Mouse (Mus musculus) kidney, postnatal 36 days (tissue): Measurements from ENCODE around the gene Syt5.
"Not testable (repeated sequence)": the region's sequence is repeated elsewhere in the genome, so short reads cannot be mapped to it uniquely, and the experiment has no call there.

ENCODE experiments used
- DNase-seq, 2 experiments: peaks; one replicate each; pipeline ENCODE4 v3.0.0; 2021 to 2022; ENCODE audit warnings: mixed read lengths in 2 of 2

The Syt5 gene

DNA sequence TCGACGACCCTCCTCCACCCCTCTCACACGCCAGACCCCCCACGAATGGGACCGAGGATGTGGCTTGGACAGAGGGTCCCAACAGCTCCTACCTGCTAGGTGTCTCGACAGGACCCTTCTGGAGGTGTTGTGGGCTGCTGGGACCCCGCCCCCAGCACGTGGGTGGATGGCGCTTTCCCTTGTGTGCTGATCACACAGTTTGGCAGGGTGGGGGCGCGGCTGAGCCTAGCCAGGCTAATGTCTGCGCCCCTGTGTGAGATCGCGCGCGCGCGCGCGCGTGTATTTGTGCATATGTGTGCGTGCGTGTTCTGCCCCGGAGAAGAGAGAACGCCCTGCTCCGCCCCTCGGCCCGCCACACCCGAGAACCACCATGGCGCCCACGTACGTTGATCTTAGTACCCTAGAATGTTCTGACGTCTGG, at the start of gene Syt5:
Gene Syt5 (minus strand): TSS at position 321 of the 421 bp plus-strand sequence.
- DNase-seq: no peak

GRCm38 (mm10) chr7:4597046-4597445, 49.7 kb upstream of the Syt5 start:
- DNase-seq: not testable (repeated sequence)

DNA sequence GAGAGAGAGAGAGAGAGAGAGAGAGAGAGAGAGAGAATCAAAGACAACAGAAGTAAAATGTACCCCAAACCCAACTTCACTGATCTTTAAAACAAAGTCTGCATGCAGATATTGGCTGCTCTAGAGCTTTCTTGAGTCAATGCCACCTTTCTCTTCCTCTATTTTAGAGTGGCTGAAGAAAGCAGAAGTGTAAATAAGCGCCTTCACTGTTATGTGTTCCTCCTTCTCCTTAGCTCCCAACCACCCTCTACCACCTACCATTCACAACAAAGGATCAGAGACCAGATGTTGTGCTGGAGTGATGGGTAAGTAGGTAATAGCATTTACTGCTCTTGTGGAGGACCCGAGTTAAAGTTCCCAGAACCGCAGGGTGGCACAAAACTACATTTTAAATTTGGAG, 34.1 kb upstream of the Syt5 start:
- DNase-seq: not testable (repeated sequence)

- not testable (repeated sequence) for DNase-seq
Measured at GRCm38 (mm10) chr7:4572361-4572760, 25.0 kb upstream of the Syt5 start.

- no peak for DNase-seq
Measured at GRCm38 (mm10) chr7:4562660-4563059, 15.3 kb upstream of the Syt5 start.

DNA sequence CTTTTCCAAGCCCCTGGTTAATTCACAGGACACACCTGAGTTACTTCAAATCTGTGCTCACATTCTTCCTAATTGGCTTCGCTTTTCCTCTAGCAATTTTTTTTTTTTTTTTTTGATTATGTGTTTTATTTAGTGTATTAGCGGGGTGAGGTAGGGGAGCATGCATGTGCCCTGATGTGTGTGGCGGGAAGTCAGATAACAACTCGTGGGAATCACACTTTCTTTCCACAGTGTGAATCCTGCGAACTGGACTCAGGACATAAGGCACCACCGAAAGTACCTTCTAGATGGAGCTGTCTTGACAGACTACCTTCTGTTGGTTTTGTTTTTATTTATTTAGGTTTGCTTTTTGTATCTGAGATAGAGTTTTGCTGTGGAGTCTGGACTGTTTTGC, 9.8 kb upstream of the Syt5 start:
- DNase-seq: no peak

GRCm38 (mm10) chr7:4556256-4557166, 9.2 kb upstream of the Syt5 start:
- DNase-seq: peak; percentile 62 to 84

GRCm38 (mm10) chr7:4546591-4547131, 680 bp downstream of the Syt5 start:
- peak; percentile 26 to 42 for DNase-seq

GRCm38 (mm10) chr7:4546050-4546449, 1.3 kb downstream of the Syt5 start:
- DNase-seq: no peak

DNA sequence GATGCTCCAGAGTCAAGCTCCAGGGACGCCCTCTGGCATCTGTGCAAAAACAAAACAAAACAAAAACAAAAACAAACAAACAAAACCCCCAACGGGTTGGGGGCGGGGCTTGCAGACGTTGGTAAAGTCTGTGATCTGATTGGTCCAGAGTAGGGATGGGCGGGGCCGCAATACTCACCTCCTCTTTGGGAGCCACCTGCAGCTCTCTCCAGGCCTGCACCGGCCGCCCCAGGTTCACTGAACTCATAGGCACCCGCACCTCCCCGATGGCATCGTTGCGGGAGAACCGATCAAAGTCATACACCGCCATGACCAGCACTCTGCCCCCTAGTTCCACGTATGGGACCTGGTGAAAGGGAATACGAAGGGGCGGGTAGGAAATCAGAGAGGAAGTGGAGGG, 5.3 kb downstream of the Syt5 start:
- peak in 1 of 2 experiments; percentile 17 for DNase-seq

- DNase-seq: no peak
Measured at GRCm38 (mm10) chr7:4541344-4541743, 6.0 kb downstream of the Syt5 start.

- no peak for DNase-seq
Measured at GRCm38 (mm10) chr7:4539019-4539418, 8.3 kb downstream of the Syt5 start.

DNA sequence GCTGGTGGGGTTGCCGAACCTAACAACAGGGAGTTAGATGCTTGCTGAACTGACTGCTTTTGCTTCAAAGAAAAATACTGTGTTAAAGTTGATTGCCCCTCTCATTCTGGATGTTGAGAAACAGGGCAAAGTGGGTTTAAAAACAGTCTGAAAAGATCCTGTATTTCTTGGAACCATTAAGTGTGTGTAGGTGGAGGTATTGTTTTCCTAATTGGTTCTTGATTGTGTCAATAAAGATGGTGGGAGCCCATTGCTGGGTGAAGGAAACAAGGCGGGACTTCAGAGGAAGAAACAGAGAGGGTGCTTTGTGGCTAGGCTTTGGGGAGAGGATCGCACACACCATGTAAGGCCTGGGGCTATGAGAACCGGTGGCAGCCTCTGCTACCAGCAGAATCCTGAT, 10.2 kb downstream of the Syt5 start:
- no peak for DNase-seq

- DNase-seq: no peak
Measured at GRCm38 (mm10) chr7:4536369-4536768, 11.0 kb downstream of the Syt5 start.

DNA sequence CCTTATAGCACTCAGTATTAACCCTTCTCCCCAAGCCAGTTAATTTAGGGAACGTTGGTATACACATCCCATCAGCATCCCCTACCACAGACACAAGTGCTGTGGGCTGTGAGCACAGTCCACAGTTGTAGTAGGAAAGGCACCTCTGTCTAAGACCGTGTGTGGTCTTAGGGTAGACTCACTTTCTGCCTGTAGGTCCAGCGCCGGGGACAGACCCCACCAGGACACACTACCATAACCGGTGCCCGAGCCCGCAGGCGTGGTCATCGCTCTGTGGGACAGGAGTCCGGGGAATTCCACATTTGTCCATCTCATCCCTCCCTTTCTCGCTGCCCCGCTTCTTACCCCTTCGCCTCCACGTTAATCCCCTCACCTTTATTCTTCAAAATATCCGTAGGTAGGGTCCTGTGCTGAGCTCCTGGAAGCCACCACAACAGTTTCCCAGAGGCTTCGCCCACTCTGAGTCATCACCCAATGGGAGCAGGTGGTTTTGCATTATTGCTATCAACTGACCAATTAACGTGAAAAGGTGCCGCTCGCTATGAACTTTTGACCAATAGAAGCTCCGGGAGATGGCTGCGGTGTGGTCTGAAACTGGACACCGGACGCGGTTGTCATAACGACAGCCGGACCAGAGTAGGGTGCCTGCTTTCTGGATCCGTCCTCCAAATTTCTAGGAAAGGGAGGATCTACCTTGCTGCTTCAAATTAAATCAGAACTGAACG, 15.2 kb downstream of the Syt5 start, which contains the start of gene Dnaaf3:
Gene Dnaaf3 (minus strand): TSS at position 449 of the 725 bp plus-strand sequence.
- peak; percentile 82 to 85 for DNase-seq

- DNase-seq: not testable (repeated sequence)
Measured at GRCm38 (mm10) chr7:4530166-4530565, 17.2 kb downstream of the Syt5 start.

DNA sequence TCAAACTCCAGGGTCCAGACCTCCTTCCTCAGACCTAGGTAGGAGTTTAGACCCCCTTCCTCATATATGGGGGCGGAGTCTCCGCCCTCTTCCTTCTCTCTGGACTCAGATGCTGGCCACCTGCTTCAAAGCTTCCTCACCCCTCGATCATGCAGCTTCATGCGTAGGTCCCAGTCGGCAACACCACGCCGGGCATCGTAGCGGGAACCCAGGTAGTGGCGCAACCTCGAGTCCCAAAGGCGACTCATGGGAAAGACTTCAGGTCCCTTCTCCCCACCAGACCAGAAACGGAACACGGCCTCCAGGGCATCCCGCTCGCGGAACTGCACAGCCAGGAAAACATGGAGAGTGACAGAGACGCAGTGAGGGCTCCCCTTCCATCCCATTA, 20.0 kb downstream of the Syt5 start:
- no peak for DNase-seq

- peak; percentile 65 to 83 for DNase-seq
Measured at GRCm38 (mm10) chr7:4526341-4527301, 20.7 kb downstream of the Syt5 start.

DNA sequence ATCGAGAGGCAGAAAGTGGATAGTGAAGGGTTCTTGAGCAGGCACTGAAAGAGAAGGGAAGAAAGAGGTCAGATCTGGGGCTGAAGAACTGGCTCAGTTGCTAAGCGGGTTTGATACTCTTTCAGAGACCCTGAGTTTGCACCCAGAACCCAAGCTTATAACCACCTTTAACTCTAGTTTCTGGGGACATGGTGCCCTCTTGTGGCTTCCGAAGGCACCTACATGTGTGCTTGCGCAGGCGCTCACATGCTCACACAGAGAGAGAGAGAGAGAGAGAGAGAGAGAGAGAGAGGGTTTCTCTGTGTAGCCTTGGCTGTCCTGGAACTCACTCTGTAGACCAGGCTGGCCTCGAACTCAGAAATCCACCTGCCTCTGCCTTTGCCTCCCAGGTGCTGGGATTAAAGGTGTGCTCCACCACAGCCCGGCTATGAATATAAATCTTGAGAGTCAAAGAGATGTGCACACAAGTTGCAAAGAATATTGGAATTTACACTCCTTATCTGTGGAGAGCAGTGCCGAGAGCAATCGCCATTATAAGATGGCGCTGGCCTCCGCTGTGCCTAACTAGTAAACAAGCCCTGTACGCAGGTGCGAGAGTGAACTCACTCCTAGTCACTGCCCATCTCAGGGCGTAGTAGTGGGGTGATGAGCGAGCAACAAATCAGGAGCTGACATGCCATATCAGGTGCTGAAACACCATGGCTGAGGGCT, 23.0 kb downstream of the Syt5 start, which contains the start of gene Tnni3:
Gene Tnni3 (minus strand): TSS at position 18 of the 711 bp plus-strand sequence.
- peak in 1 of 2 experiments; percentile 66 for DNase-seq

DNA sequence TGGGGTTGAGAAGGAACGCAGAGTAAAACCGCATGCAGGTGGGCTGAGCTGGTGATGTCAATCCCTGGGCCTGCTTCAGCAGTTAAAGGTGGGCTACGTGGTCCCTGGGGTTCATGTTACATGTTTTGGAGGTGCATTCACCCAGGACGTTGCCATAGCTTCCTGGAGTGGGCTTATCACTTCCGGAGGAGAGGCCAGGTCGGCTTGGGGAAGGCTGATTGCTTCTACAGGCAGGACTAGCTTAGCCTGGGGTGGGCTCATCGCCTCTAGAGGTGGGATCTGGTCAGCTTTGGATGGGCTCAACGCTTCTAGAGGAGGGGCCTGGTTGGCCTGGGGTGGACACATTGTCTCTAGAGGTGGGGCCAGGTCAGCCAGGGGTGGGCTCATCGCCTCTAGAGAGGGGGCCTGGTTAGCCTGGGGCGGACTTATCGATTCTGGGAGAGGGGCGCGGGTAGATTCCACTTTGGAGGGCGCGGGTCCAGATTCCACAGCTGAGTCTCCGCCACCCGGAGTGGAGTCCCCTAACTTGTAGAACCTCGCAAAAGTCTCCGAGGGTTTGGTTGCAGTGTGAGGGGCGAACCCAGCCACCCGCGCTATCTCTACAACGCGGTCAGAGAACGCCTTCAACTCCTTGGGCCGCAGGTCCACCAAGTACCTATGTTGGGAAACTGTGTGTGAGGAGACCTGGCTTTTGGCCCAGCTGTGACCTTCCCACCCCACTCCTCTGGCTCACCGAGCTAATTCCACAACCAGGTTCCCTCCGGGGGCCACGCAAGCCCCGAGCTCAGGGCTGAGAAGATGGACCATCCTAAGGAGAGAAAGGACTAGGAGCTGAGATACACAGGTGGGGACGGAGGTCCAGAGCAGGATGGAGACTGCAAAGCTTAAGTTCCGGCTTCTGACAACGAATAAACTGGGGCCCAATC, 23.9 kb downstream of the Syt5 start:
- DNase-seq: no peak
